Mouse (Mus musculus): Measurements from ENCODE around the gene Spag9.

DNA sequence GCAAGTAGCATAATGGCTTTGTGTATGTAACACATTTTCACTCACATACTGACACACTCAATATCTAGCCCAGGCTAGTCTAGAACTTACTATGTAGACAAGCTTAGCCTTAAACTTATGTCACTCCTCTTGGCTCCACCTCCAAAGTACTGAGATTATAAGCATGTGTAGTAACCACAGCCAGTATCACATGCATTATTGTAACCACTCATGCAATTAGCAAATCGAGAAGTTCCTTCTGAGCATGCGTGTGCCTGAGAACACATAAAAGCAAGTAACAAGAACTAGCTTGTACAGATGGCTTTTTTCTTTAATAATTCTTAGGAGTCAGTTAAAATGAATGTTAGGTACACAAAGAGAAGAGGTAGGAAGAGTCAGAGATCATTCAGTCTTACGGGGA is 11.3 kb upstream of the Spag9 start:
- TF ChIP-seq CTCF (IDR thresholded peaks at IDR 0.05; ENCODE audit: low read depth, low read length), result no peak
- no peak for TF ChIP-seq POLR2A (IDR thresholded peaks at IDR 0.05; ENCODE audit: insufficient read depth, low read length)

Data from ES-Bruce4 (cell line).